Mouse (Mus musculus) T-helper 17 cell (primary cell): ENCODE results near the gene Ptpn18.

Experiments used
- in situ Hi-C, 2 experiments: fragments of 300-600 bp; cut with MboI, MseI; formaldehyde crosslinking; loops; 1 replicate in 1 of 2; 2 replicates in 1 of 2; pipeline ENCODE4 v1.15.1; 2025; ENCODE audit warnings: high pct_unique_total_duplicates in 2 of 2

Ptpn18 gene

GRCm38 (mm10) chr1:34460061-34460441, 489 bp downstream of the Ptpn18 start:
- in situ Hi-C loops = loop anchor here in 1 of 2 experiments (10.0 to 25.0 kb wide), 2 partner anchors 395 to 1602 kb away; partner anchors contain the start of gene Hs6st1

- in situ Hi-C loops = loop anchor here in 1 of 2 experiments (10.0 to 25.0 kb wide), 2 partner anchors 392 to 1600 kb away; partner anchors contain the start of gene Hs6st1
Observed at GRCm38 (mm10) chr1:34462766-34463165, 3.2 kb downstream of the Ptpn18 start.

GRCm38 (mm10) chr1:34464310-34464817, 4.8 kb downstream of the Ptpn18 start:
- in situ Hi-C loops = loop anchor here in 1 of 2 experiments (10.0 to 25.0 kb wide), 2 partner anchors 390 to 1598 kb away; partner anchors contain the start of gene Hs6st1

DNA sequence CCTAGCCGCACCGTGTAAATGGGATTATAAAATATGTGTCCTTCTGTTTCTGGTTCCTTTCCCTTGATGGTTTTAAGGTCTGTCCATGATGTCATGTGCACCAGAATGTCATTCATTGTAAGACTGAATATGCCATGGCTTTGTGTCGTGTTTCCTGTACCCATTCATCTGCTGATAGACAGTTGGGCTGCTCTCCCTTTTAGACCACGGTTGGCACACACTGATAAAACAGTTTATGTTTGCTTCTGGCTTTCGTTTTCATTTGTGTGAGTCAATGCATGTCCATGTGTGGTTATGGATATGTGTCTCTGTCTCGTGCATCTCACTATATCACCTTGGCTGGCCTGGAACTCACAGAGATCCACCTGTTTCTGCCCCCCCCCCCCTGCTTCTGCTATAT, 5.9 kb downstream of the Ptpn18 start:
- in situ Hi-C loops = loop anchor here in 1 of 2 experiments (10.0 to 25.0 kb wide), 2 partner anchors 389 to 1597 kb away; partner anchors contain the start of gene Hs6st1

GRCm38 (mm10) chr1:34468051-34468450, 8.5 kb downstream of the Ptpn18 start:
- in situ Hi-C loops = loop anchor here in 1 of 2 experiments (10.0 to 25.0 kb wide), 2 partner anchors 387 to 1594 kb away; partner anchors contain the start of gene Hs6st1

- in situ Hi-C loops = loop anchor here in 1 of 2 experiments (10.0 to 25.0 kb wide), 2 partner anchors 386 to 1594 kb away; partner anchors contain the start of gene Hs6st1
Observed at GRCm38 (mm10) chr1:34468500-34468899, 8.9 kb downstream of the Ptpn18 start.

- in situ Hi-C loops = loop anchor here in 1 of 2 experiments (5.0 to 25.0 kb wide), 4 partner anchors 32 to 1592 kb away; partner anchors contain the start of genes Ccdc115, Hs6st1 and Imp4
Observed at GRCm38 (mm10) chr1:34469801-34470200, 10.2 kb downstream of the Ptpn18 start.

DNA sequence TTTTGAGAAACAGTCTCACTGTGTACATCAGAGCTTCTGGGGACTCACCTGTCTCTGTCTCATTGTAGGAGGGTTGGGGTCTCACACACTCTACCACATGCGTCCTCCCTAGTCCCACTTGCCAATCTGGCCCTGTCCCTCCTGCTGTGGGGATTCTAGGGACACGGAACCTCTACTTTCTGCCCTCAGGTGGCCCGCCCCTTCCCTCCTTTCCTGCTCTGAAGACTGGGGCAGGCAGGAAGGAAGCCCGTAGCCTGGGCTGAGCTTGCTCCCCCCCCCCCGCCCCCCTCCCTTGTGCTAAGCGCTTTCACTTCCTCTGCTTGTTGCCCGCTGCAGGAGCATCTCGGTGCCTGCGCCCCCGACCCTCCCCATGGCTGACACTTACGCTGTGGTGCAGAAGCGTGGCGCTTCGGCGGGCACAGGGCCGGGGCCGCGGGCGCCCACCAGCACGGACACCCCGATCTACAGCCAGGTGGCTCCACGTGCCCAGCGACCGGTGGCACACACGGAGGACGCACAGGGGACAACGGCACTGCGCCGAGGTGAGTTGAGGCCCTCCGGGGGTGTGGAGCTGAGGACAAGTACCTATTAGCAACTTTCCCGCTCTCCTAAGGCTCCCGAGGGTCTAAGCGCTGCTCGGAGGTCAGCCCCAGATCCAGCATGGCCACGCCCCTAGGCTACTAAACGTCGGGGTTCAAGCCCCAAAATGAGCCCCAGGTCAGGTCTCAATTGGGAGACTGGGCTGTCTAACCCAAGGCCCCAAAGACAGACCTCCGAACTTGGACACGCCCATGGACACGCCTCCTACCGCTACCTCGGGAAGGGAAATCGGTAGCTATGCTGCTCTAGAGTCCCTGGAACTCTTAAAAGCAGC, 13.1 kb downstream of the Ptpn18 start:
- in situ Hi-C loops = loop anchor here in 1 of 2 experiments (5.0 to 25.0 kb wide), 3 partner anchors 35 to 1590 kb away; partner anchors contain the start of genes Ccdc115, Hs6st1 and Imp4

DNA sequence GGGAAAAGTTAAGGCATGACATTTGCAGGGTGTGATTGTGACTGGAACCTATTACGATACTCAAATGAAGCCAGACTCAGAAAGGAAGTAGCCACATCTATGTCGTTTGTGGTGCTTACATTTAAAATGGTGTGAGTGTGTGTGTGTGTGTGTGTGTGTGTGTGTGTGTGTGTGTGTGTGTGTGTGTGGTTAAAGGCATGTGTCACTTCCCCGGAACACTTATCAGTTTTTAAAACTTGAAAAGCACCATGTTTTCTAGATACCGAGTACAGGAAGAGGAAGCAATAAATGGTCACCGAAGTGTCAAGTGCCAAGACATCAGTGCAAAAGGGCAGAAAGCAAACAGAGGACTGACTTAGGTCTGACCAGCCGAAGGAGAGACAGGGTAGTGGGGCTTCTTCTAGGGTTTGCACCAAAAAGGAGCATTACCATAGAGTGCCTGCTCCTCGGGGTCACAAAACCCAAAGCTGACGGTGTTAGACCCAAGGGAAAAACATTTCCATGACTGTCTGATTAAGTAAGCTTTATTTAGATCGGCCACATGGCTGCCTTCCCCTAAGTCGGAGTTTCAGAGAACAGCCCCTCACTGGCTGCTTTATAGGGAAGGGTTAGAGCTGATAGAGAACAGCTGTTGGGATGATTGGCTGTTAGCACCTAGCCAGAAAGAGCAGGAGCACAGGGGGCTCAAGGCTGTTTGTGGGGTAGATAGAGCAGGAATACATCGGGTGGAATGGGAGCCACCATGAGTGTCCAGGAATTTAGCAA, 19.5 kb downstream of the Ptpn18 start:
- in situ Hi-C loops = loop anchor here in 1 of 2 experiments (10.0 kb wide), 1 partner anchor 474 kb away; no protein-coding TSS in a partner anchor

DNA sequence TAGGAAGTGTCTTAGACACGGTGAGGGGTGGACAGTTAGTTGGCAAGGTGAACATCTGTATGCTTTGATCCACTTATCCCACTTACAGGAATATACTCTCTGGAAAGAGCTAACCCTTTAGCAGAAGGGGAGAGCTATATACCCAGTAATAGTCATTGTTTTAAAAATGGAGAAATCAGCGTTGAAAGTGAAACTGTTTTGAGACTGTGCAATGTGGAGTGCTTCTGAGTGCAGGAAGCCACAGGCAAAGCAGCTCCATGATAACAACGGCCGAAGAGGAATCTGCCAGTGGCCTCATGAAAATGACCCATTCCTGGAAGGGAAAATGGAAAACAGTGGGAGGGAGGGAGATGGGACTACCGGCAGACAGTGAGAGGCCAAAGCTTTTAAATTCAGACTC, 21.2 kb downstream of the Ptpn18 start:
- in situ Hi-C loops = no loop called here

DNA sequence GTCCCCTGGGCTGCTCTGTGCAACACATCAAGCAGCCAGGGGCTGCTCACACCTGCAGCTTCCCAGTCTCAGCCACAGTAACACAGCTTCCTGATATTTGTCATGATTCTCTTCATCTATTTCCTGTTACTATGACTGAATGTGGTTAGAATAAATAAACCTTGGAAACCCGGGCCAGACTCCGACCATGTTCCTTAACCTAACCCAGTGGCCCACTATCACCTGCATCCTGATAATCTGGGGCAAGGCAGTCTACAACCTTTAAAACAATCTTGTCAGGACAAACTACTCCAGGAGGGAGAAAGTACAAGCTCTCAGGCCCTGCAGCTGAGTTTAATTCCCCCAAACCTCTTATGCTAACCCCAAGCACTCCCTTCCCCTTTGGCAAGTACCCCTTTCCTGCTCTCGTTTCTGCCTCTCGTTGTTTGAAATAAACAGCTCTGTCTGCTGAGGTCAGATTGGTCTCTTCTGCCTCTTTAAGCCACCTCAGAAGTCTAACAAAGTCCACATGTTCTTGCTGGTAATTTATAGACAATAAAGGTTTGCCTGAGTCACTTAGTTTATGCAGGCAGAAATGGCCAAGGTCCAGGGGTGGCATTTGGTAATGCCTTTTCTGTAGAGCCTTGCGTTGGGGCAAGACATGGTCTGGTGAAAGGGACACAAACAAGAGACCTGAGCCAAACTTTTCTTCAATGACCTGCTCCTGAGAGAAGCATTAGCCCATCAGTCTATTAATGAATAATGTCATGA, 22.5 kb downstream of the Ptpn18 start:
- in situ Hi-C loops = no loop called here

DNA sequence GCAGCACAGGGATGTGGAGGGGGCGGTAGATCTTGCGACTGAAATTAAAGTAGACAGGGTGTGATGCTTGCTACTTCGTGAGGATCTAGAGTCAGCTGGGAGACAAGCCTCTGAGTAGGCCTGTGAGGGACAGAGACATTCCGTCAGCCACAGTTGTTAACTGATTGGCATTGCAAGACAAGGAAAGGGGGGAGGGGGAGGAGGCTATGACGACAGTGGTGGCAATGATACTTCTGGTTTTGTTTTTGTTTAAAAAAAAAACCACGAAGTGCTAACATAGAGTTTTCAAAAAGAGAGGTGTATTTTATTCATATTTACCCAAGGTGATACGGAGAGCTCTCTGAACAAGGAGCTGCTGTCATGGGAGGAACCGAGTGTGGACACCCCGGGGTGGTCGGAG, 24.9 kb downstream of the Ptpn18 start:
- in situ Hi-C loops = no loop called here

GRCm38 (mm10) chr1:34485461-34486188, 26.1 kb downstream of the Ptpn18 start:
- in situ Hi-C loops = loop anchor here (5.0 kb wide), 2 partner anchors 53 to 263 kb away; no protein-coding TSS in a partner anchor

DNA sequence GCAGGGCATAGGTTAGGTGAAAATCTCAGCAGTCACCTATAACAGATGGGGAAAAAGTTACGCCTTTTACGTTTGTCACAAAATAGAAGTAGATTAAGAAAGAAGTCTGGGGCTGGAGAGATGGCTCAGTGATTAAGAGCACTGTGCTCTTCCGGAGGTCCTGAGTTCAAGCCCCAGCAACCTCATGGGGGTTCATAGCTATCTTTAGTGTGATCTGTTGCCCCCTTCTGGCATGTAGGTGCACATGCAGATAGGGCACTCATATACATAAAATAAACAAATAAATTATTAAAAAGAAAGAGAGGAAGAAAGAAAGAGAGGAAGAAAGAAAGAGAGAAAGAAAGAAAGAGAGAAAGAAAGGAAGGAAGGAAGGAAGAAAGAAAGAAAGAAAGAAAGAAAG, 27.8 kb downstream of the Ptpn18 start:
- in situ Hi-C loops = loop anchor here (5.0 kb wide), 2 partner anchors 55 to 265 kb away; no protein-coding TSS in a partner anchor

DNA sequence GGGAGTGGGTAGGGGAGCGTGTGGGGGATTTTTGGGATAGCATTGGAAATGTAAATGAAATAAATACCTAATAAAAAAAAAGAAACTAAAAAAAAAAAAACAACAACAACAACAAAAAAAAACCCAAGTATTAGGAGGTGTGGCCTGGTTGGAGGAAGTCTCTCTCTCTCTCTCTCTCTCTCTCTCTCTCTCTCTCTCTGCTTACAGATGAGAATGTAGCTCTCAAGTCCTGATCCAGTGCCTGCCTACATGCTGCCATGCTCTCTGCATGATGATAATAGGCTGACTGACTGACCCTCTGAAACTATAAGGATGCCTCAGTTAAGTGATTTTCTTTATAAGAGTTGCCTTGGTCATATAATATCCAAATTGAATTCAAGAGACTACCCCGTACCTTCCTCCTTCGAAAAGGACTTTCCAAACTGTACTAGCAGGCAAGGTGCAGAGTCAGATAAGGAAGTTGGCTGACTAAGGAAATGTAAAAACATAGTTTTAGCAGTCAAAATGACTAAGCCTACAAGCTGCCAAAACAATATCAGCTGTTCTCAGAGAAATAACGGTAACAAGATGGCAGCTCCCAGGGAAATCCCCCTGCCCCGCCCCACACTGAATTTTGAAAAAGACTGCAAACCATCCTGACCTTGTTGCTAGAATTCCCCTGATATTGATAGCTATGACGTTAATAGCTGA, 30.4 kb downstream of the Ptpn18 start:
- in situ Hi-C loops = loop anchor here (5.0 kb wide), 2 partner anchors 58 to 268 kb away; no protein-coding TSS in a partner anchor

DNA sequence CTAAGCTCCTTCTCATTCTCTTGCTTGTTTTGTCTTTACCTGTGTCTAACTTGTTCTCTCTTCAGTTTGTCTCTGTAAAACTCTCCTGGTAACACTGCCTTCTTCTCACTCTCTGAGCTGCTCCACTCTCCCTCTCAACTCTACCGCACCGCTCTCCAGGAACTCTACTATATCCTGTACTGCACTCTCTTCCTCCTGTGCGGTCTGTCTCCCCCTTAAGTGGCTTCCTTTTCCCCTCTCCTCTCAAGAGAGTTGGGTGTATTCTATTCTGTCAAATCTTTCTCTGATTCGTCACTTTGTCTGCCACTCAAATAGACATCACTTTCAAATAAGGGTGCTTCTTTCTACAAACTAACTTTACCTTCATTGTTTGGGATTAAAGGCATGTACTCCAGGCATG, 31.9 kb downstream of the Ptpn18 start:
- in situ Hi-C loops = no loop called here

- in situ Hi-C loops = loop anchor here (5.0 to 10.0 kb wide), 2 partner anchors 54 to 1028 kb away; no protein-coding TSS in a partner anchor
Observed at GRCm38 (mm10) chr1:34502991-34503390, 43.4 kb downstream of the Ptpn18 start.

DNA sequence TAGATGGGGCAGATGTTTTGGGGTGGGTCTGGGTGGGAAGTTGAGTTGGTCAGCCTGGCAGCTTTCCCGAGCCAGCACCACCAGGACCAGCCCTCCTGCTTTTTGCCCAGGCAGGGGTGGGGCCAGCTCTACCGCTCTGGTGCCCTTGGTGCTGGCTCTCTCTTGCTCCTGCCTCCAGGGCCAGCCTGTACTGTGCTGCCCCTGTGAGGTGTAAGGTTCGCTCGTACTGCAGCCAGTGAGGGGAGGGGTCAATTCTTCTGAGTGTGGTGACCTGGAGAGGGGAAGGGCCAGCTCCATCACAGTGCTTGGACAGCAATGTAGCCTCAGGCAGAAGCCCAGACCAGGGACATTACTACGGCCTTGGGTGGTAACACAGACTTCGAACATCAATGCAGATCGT, 45.7 kb downstream of the Ptpn18 start:
- in situ Hi-C loops = loop anchor here in 1 of 2 experiments (5.0 to 10.0 kb wide), 2 partner anchors 87 to 1031 kb away; no protein-coding TSS in a partner anchor
